Mouse (Mus musculus): Measurements from ENCODE around the gene Alyref2.
"Not testable (repeated sequence)": the region's sequence is repeated elsewhere in the genome, so short reads cannot be mapped to it uniquely, and the experiment has no call there.

Gene Alyref2

DNA sequence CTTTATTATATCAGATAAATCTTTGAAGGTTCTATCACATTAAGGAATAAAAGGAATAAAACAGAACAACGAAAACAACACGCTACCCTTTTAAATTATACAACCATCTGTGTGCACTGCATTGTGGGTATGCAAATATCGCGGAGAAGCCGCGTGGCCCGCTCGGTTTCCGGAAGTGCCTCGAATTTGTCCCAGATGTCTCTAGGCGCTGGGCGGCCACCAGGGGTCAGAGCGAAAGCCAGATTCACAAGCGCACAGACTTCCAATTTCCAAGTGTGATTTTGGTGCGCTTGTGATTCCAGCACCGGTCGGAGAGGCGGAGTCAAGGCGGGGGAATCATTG is at the start of gene Alyref2:
Alyref2 (plus strand) TSS at position 229 of the 342 bp plus-strand sequence.
- peak; percentile 95 to 97 for DNase-seq

DNA sequence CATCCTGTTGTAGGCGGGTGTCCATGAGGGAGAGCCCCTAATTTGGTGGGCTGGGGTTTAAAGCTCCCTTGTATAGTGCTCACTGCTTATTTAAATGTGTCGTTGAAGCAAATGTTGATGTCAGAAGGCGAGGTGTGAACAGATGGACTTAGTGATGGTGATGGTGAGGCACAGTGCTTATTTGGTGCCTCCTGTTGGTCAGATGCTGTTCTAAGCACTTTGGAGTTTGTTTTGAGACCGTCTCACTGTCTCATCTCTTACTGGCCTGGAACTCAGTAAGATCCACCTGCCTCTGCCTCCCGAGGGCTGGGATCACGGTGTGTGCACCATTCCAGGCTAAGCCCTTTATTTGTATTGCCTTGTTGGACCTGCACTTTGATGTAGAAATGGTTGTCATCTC is 48.4 kb upstream of the Alyref2 start:
- DNase-seq, result no peak

DNA sequence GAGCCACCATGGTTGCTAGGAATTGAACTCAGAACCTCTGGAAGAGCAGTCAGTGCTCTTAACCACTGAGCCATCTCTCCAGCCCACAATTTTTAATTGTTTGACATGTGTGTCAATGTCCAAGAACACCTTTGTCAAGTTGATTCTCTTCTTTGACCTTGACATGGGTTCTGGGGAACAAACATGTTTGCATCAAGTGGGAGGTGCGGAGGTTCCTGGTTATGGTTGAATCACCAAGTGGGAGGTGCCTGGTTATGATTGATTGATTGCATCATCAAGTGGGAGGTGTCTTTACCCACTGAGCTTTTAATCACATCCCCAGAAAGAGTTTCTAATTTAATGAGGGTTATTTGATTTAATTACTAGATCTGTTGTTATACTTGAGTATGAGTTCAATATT is 45.7 kb upstream of the Alyref2 start:
- DNase-seq, result no peak

DNA sequence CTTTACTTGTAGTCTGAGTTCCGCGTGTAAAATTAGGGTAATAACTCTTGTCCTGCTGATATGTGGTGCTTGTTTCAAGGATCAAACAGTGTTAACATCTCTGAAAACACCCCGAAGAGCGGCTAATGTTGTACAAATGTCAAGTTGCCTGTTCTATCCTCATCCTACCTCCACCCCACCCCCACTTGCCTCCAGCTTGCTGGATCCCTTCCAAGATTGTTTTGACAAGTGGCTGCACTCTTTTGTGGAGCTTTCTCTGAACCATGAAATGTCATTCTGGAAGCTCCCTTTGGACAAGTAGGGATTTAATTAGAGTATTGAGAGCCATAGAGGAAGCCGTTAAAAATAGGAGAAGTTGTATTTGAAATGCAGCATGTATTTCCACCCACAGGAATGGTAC is 43.5 kb upstream of the Alyref2 start:
- DNase-seq, result peak; percentile 37 to 54

DNA sequence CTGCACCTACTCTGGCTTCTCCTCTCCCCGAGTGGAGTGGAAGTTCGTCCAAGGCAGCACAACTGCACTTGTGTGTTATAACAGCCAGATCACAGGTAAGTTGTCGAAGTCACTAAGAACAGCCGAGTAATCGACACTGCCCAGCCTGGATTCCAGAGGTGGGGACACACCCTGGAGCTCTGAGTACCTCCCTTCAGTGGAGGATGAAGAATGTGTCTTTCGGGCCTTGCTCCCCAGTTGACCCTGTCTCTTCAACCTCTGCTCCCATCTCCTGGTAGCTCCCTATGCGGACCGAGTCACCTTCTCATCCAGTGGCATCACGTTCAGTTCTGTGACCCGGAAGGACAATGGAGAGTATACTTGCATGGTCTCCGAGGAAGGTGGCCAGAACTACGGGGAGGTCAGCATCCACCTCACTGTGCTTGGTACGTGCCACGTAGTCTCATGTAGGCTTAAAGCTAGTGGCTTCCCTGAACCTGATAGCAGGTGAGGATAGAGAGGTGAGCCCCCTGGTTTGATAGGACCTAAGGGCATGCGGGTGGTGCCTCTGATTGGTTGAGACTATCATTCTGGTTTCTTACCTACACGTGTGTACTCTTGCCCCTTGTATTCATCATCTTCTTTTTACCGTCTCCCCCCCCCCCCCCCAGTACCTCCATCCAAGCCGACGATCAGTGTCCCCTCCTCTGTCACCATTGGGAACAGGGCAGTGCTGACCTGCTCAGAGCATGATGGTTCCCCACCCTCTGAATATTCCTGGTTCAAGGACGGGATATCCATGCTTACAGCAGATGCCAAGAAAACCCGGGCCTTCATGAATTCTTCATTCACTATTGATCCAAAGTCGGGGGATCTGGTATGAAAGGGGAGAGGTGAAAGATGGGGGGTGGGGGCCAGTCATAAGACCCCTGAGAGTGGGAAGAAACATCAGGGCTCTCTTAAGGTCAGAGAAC is 42.5 kb upstream of the Alyref2 start:
- no peak for DNase-seq

DNA sequence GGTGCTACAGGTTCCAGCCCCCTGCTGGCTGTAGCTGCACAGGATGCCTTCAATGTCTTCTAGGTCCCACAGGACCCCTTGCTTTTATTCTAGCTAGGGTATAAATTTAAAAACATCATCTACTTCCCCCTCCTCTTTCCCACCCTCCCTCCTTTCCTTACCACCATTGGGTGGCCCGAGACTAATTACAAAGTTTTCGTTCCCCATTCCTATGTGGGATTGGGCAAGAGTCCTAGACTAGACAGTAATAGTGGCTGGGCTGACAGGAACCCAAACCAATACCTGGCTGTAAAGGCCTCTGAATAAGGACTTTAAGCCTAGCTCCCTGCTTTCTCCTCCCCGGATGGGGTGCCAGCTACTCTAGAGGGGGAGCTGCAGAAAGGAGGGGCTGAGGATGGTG is 40.1 kb upstream of the Alyref2 start:
- DNase-seq, result no peak

DNA sequence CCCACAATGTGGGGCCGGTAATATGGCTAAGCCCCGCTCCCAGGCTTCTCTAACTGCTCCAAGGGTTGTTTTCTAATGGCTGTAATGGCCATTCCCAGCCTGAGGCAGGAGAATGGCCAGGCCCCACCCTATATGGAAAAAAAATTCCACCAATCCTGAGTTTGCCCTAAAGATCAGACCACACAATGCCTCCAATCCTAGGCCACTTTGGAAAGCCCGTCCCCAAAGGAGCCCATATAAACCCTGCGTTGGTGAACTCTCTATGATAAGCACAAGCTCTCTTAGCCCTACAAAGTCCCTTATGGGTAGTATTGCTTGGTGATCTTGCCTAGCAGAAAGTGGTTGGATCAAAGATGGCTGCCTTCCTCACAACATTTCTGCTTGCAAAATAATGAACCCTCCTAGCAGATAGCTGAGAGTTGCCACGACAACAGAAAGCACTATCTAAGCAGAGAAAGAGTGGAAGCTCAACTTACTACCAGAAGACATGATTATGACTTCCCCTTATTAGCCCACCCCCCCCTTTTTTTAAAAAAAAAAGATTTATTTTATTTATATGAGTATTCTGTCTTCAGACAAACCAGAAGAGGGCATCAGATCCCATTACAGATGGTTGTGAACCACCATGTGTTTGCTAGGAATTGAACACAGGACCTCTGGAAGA is 37.4 kb upstream of the Alyref2 start:
- DNase-seq, result no peak

DNA sequence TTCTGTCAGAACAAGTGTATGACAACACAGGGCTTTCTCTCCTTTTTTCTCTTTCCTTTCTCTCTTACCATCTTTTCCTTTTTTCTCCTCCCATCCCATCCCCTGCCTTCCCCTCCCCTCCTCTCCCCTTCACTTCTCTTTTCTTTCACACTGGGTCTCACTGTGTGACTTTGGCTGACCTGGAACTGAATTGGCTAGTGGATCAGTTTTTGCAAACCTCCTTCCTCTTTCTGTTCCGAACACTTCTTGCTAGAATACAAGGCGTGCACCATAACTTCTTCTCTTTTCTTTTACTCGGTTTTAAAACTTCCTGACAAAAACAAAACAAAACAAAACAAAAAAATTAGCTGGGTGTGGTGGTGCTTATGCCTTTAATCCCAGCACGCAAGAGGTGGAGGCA is 36.7 kb upstream of the Alyref2 start:
- no peak for DNase-seq

DNA sequence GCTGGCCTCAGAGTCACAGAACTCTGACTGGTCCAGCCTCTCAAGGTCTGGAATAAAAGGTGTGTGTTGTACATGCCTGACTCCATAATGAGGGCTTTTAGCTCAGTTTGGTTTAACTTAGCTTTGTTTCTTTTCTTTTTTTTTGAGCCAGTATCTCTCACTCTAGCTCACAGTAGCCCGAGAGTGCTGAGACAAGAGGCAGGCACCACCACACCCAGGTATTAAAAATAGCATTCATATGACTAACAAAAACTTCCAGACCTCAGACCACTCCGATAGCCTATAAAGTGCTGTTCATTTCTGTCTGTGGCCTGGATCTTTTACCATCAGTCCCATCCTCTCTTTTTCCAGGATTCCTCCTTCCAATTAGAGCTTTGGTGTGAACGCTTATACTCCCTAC is 33.6 kb upstream of the Alyref2 start:
- no peak for DNase-seq

DNA sequence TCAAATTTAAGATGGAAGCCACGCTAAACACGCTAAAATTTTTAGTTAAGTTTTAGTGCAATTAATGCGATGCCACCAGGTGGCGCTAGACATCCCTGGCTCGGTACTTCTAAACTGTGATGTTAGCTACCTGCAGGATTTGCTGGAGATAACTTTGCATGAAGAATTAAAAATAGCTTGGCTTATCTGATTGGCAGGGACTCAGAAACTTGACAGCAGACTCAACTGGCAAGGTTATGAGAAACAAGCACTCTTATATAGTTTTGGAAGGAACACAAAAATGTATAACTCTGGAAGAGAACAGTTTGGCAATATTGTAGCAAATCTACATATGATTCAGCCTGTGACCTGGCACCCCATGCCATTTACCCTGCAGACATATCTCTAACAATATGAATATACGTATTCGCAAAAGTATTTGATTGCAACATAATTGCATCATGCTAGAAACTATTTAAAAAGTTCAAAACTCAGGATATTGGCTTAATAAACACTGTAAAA is 32.9 kb upstream of the Alyref2 start:
- peak; percentile 79 to 80 for DNase-seq

DNA sequence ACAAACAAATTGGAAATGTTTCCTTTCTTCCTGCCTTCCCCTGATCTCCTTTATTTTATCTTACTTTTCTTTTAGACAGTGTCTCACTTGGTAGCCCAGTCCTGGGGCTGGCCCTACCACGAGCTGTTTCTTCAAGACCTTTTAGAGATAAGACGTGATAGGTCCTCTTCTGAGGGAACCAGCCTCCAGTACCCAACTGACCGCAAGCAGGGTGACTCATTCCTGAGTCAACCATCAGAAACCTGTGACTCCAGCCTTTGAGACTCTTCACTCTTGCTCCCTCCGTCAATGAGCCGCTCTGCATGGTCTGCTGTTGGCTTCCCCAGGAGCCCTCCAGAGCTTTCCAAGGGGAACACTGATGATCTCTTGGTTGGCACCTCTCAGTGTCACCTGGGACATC is 32.4 kb upstream of the Alyref2 start:
- DNase-seq, result no peak

DNA sequence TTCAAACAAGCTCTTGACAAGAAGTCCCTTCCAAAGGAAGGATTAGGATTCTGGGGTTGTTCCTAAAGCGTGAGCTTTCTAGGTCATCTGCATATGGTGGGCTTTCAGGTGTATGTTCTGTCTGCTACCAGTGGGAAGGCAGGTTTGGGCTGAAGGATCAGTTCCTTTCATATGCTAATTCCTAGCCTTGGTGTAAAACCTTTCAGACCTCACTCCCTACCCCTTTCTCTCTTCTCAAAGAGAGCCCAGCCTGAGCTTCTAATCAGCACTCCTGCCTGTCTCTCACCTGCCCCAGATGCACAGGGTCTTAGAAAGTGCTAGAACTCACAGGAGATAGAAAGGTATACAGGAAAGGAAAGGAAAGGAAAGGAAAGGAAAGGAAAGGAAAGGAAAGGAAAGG is 31.8 kb upstream of the Alyref2 start:
- no peak for DNase-seq

DNA sequence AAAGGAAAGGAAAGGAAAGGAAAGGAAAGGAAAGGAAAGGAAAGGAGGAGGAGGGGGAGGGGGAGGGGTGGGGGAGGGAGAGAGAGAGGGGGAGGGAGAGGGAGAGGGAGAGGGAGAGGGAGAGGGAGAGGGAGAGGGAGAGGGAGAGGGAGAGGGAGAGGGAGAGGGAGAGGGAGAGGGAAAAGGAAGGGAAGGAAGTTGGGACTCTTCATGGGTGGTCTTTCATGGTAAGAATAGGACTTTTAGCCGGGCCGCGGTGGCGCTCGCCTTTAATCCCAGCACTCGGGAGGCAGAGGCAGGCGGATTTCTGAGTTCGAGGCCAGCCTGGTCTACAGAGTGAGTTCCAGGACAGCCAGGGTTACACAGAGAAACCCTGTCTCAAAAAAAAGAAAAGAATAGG is 31.3 kb upstream of the Alyref2 start:
- DNase-seq, result not testable (repeated sequence)

DNA sequence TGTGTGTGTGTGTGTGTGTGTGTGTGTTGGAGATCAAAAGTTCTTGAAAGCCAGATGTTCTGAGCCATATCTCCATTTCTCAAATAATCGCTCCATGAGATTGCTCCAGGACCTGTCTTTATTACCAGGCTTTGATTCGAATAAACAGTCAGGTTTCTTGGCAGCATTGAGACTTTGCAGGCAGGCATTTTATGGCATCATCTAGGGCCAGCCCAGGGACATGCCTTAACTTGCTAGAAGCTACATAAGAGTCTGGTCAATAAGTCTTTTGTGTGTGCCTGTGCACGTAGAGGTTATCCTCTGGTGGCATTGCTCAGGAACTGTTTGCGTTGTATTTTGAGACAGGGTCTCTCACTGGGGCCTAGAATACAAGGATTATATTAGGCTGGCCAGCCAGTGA is 29.8 kb upstream of the Alyref2 start:
- DNase-seq, result no peak

DNA sequence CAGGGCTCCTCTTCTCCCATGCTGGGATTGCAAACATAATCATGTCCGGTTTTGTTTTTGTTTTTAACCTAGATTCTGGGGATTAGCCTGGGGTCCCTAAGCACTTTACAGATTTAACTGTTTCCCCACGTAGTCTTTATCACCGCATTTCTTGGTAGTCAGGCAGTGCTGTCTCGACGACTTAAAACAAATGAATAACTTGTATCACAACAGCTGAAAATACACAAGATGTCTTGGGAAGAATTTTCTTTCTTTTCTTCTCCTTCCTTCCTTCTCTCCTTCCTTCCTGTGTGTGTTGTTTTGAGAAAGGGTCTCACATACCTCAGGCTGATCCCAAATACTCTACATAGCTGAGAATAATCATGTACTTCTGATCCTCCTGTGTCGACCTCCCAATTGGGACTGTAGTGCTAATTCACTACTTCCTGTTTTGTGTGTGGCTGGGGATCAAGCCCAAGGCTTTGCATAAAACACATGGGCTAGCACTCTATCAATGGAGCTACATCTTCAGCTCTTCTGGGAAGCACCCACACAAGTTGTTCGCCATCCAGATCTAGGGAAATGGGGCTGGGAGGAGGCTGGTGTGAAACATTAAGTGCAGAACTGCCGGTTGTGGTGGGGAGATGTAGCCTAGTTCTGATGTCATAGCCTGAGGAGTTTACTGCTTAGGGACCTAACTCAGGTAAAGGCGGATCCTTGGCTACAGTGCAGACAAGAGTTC is 29.2 kb upstream of the Alyref2 start:
- no peak for DNase-seq

DNA sequence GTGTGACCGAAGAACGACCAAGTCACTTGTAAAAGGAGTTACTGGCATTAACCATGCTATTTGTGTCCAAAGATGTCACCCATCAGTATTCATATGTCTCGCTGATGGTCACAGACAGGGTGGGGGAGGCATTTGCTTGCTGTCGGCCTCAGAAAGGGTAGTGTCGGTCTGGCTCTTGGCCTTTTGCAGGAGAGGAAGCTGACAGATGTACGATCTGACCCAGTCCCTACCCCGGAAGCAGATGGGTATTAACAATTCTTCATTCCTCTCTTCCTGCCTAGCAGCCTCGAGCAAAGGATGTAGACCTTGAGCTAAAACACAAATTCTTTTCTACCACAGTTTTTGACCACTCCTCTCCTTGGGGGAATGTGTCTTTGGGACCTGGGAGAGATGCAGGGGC is 26.2 kb upstream of the Alyref2 start:
- DNase-seq, result no peak

DNA sequence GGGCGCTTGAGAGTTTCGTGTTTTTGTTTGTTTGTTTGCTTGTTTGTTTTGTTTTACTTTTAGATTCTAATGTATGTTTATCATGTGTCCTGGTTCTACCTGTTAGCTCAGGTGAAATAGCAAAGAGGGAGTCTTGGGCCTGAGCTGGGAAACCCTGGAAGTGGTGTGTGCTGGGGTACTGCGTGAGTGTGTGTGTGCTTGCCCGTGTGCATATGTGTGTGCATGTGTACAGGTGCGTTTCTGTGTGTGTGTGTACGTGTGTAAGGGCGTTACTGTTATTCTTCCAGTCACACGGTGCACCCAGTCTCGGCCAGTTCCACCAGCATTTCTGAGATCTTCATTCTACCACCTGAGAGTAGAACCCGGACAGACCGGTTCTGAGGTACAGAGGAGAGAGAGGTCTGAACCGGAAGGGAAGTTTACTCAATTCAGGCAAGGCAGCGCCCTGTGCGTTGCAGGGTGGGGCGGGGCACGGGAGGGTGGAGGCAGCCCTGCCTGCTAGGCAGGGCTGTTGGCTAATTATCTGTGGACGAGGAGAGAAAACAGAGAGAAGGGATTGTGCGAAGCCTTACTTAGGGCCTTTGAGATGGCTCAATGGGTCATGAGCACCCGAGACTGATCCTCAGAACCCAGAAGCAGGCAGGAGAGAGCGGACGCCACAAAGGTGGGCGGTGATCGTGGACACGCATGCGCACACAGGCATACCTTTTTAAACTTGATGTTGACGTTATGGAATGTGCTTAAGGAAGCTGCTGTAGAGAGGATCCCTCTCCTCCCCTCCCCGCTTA is 25.3 kb upstream of the Alyref2 start:
- peak; percentile 18 to 55 for DNase-seq

DNA sequence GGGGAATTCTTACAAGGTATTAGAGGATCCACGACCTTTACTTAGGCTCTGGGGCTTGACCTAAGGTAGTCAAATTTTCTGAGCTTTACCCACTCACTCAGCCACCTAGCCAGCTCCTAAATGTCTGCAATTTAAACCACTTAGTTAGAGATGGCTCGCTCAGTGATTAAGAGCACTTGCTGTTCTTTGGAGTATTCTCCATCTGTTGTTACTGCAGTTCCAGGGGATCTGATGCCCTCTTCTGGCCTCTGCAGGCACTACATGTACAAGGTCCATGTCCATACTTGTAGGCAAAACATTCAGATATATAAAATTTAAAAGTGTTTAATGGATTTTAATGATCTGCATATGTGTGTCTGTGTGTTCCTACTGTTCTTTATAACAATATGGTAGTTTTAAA is 24.3 kb upstream of the Alyref2 start:
- DNase-seq, result peak; percentile 85 to 86

DNA sequence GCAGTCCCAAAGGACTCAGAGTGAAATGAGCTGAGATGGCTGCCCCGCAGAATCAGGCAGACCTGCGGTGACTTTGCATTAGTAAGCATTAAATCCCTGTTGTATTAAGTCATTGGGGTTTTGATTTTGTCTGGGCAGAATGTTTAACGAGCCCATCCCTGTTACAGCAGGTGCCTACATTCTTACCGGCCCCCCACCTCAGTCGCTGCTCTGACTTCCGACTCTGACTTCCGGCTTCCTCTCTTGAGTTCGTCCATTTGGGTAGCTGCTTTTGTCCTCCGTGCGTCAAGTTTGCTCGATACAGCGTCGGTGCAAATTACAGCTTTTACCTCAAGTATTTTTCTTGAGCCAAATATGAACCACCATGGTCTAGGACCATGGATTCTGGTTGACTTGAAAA is 9.0 kb upstream of the Alyref2 start:
- DNase-seq, result no peak

DNA sequence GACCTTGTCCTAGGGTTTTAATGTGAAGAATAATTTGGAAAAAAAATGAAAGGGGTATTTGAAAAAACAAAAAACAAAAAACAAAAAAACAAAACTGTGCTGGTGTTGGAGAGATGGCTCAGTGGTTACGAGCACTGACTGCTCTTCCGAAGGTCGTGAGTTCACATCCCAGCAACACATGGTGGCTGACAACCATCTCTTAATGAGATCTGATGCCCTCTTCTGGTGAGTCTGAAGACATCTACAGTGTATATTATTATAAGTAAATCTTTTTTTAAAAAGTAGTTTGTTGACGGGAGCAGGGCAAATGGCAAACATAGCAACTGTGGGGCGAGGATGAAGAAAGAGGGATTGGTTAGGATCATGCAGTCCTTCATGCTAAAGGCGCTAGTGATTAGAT is 7.9 kb upstream of the Alyref2 start:
- no peak for DNase-seq

DNA sequence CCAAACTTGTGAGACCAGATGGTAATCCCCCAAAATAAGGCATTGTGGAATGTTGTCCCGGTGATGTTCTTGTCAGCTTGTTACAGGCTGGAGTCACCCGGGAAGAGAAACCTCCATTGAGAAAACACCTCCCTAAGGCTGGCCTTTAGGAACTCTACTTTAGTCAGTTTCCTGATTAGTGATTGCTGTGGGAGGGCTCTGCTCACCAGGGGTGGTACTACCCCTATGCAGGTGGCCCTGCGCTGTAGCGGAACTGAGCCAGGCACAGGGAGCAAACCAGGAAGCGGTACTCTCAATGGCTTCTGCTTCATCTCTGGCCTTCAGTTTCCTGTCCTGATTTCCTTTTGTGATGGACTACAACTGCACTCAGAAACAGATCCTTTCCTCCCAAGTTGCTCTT is 3.4 kb upstream of the Alyref2 start:
- no peak for DNase-seq

DNA sequence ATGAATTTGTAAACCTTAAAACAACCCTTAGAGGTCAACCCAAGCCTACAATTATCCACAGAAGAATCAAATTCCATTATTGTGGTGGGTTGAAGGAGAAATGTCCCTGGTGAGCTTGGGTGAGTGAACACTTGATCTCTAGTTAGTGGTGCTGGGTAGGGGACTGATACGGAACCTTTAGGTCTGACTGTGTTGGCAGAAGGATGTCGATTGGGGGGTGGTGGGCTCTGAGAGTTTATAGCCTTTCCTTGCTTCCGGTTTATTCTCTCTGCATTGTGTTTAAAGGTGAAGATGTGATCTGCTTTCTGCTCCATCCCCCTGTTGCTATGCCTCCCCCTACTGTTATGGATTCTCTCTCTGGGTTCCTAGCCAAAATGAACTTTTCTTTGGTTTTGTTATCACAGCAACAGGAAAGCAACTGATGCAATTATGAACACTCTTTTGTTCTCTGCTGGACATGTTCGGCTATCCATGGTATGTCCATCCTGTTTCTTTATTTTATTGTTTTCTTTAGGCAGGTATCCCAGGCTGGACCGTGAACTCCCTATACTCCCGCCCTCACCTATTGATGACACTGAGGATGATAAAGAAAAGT is 2.2 kb upstream of the Alyref2 start:
- DNase-seq, result no peak
